Mouse (Mus musculus) CH12.LX (cell line): ENCODE data around the gene Ppp1r13l. TPM values are rescaled to one million over a fixed set of nuclear protein-coding genes. Genes with fewer than 3 reads are reported as not detected.

Experiments used
- DNase-seq: peaks from one replicate; pipeline ENCODE4 v3.0.0-alpha.2; 2013; ENCODE audit errors: extremely low read depth
- H3K27ac ChIP-seq: 2 replicates; pipeline ENCODE4 v1.5.1; 2012; ENCODE audit warnings: low read depth, mild to moderate bottlenecking, control low read depth, moderate library complexity; ENCODE audit not compliant: insufficient read depth
- H3K27me3 ChIP-seq: replicated peaks from 2 replicates; pipeline ENCODE3; 2012; ENCODE audit warnings: inconsistent platforms
- H3K36me3 ChIP-seq, 2 experiments: replicated peaks in 1 of 2; 2 replicates each; pipeline versions ENCODE3 to v1.6.1; 2012; ENCODE audit warnings: inconsistent platforms in 1 of 2, low read length in 1 of 2, mild to moderate bottlenecking in 1 of 2, mixed read lengths in 1 of 2, moderate library complexity in 1 of 2; ENCODE audit not compliant: control insufficient read depth in 1 of 2, insufficient read depth in 1 of 2
- H3K4me1 ChIP-seq, 2 experiments: 2 replicates each; pipeline ENCODE4 v1.6.1; 2012; ENCODE audit warnings: inconsistent platforms in 1 of 2, moderate library complexity in 1 of 2; ENCODE audit not compliant: insufficient read depth in 2 of 2, control insufficient read depth in 1 of 2
- H3K4me2 ChIP-seq: 2 replicates; pipeline ENCODE4 v1.6.1; 2012; ENCODE audit warnings: low read depth, mild to moderate bottlenecking, control low read depth; ENCODE audit not compliant: poor library complexity, insufficient read depth, severe bottlenecking
- H3K4me3 ChIP-seq, 3 experiments: fragments of 150-350 bp in 1 of 3; sonication (generic) in 1 of 3; replicated peaks in 1 of 3; 2 replicates each; pipeline versions ENCODE3 to v1.5.1; 2011 to 2012; ENCODE audit warnings: low read depth in 2 of 3, low read length in 2 of 3, mild to moderate bottlenecking in 2 of 3, moderate library complexity in 2 of 3, control low read depth in 1 of 3, improper control_type of control experiment in 1 of 3, inconsistent platforms in 1 of 3, mixed read lengths in 1 of 3; ENCODE audit not compliant: poor library complexity in 1 of 3
- H3K79me2 ChIP-seq: replicated peaks from 2 replicates; pipeline ENCODE4 v1.6.1; 2012; ENCODE audit warnings: mild to moderate bottlenecking, moderate library complexity; ENCODE audit not compliant: control insufficient read depth, poor library complexity, insufficient read depth, severe bottlenecking; ENCODE audit errors: extremely low read depth
- H3K9ac ChIP-seq: 2 replicates; pipeline ENCODE4 v1.6.1; 2012; ENCODE audit warnings: low read depth, mild to moderate bottlenecking, control low read depth, moderate library complexity; ENCODE audit not compliant: insufficient read depth
- H3K9me3 ChIP-seq: replicated peaks from 2 replicates; pipeline ENCODE3; 2012; ENCODE audit warnings: low read length, inconsistent platforms, mixed read lengths
- BHLHE40 ChIP-seq: IDR thresholded peaks from 2 replicates; pipeline ENCODE4 v1.6.1; 2011; ENCODE audit warnings: mild to moderate bottlenecking, low read depth, low read length, improper control_type of control experiment
- E2F4 ChIP-seq: IDR thresholded peaks from 2 replicates; pipeline ENCODE4 v1.6.1; 2011; ENCODE audit warnings: low read depth, low read length, improper control_type of control experiment; ENCODE audit not compliant: insufficient replicate concordance
- ELF1 ChIP-seq: IDR thresholded peaks from 2 replicates; pipeline ENCODE4 v1.6.1; 2014; ENCODE audit warnings: low read depth, mild to moderate bottlenecking, inconsistent platforms, low read length, improper control_type of control experiment
- GABPA ChIP-seq: IDR thresholded peaks from 2 replicates; pipeline ENCODE4 v1.6.1; 2012; ENCODE audit warnings: low read depth, low read length, improper control_type of control experiment, inconsistent platforms; ENCODE audit not compliant: insufficient replicate concordance
- JUN ChIP-seq: IDR thresholded peaks from 2 replicates; pipeline ENCODE4 v1.6.1; 2011; ENCODE audit warnings: low read depth, mild to moderate bottlenecking, low read length, improper control_type of control experiment, moderate library complexity; ENCODE audit not compliant: insufficient read depth
- MAX ChIP-seq: IDR thresholded peaks from 2 replicates; pipeline ENCODE4 v1.6.1; 2011; ENCODE audit warnings: low read length, improper control_type of control experiment
- NELFE ChIP-seq: IDR thresholded peaks from 2 replicates; pipeline ENCODE4 v1.6.1; 2011; ENCODE audit warnings: low read depth, low read length, improper control_type of control experiment
- RCOR1 ChIP-seq: conservative IDR thresholded peaks from 2 replicates; pipeline ENCODE4 v1.6.1; 2012; ENCODE audit warnings: low read depth, mild to moderate bottlenecking, inconsistent platforms, low read length, improper control_type of control experiment
- USF2 ChIP-seq: conservative IDR thresholded peaks from 2 replicates; pipeline ENCODE4 v1.6.1; 2011; ENCODE audit warnings: low read depth, low read length, improper control_type of control experiment
- ZKSCAN1 ChIP-seq: IDR thresholded peaks from 2 replicates; pipeline ENCODE4 v1.6.1; 2012; ENCODE audit warnings: low read depth, inconsistent platforms, low read length, improper control_type of control experiment, borderline replicate concordance
- ZNF384 ChIP-seq: IDR thresholded peaks from 2 replicates; pipeline ENCODE4 v1.6.1; 2012; ENCODE audit warnings: low read depth, low read length, improper control_type of control experiment, inconsistent platforms
- dilution Hi-C: fragments of 300-500 bp; cut with MboI; formaldehyde crosslinking; loops from 2 replicates; pipeline ENCODE4 v1.14.3; 2020; ENCODE audit warnings: low sequenced_read_pairs; ENCODE audit not compliant: extremely low pct_unique_long_range_greater_than_20kb, extremely low pct_ligation_motif_present
- in situ Hi-C: fragments of 300-500 bp; cut with MboI; formaldehyde crosslinking; loops from 3 replicates; pipeline ENCODE4 v1.14.3; 2019; ENCODE audit warnings: low sequenced_read_pairs, low pct_ligation_motif_present, low pct_unique_long_range_greater_than_20kb, mixed read lengths
- polyA plus RNA-seq: library from polyadenylated mRNA; unstranded; fragments of >175 nt; gene quantifications from 2 replicates; pipeline ENCODE4 v1.2.1, GENCODE M21; 2012; ENCODE audit warnings: low read depth; ENCODE audit not compliant: insufficient read length
- total RNA-seq, 2 experiments: library from RNA; depleted of rRNA; stranded (reverse); fragments of 300-350 nt in 1 of 2; fragments of >200 nt in 1 of 2; gene quantifications; 2 replicates each; pipeline ENCODE4 v1.2.3; 2012 to 2014

Gene Ppp1r13l
- total and polyA plus RNA-seq, 3 experiments = 0.11 to 1.3 (median 0.68) TPM

DNA sequence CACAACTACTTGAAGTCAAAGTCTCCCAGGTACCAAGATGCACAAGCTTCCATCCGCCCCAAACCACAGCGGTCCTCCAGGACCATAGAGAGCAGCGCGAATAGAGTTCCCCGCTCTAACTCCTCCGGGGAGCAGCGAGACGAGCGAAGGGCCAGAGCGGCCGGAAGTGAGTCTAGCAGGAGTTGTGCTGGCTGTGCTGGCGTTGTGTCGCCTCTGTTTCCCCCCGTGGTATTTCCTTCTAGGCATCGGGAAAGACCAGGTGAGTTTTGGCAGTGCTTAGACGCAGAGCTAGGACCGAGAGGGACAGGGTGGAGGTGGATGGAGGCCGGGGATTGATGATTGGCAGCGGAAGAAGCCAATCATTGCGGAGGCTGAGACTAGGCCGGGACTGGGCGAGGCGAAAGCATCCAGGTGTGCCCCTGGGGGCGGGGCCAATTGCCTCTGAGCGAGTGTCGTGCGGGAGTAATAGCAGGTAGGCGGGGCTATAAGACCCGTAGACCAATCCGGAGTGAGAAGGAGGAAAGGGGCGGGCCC, 14.5 kb upstream of the Ppp1r13l start (continued):
- TF ChIP-seq RCOR1 (no peak; the same call in 1 of the 2 replicates), ELF1 (peak; percentile 86), ZNF384 (no peak)
- TF ChIP-seq, all 38 proteins: peak for 19

DNA sequence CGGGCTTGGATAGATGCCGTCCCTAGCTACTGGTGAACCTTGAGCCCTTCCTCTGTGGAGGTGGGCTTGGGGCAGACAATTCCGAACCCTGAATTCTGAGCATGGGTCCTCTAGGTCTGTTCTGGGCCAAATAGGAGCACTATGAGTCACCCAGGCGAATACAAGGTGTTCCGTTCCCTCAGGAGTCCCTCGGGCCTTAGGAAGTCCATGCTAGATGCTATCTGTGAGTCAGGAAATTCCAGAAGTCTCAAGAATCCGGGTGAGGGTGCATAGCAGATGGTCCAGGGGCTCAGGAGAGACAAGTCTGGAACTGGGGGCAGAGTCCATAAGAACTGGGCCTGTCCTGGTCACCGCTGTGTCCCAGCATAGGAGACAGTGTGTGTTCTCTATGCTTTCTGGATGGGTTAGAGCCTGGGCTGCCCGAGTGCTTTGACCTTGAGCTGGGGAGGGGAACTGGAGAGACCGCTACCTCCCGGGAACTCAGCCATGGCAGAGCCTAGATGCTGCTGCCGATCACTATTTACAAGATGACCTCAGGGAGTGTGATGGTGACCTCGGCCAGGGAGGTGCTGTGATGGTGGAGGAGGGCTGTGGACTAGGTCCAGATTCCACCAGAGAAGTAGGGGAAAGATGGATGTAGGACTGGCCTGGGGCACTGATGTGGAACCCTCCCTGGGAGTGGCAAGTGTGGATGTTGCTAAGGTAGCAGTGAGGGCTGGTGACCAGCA, 10.2 kb upstream of the Ppp1r13l start:
- H3K4me2 ChIP-seq = no peak overlapping the region
- no peak overlapping the region for H3K9ac ChIP-seq
- dilution Hi-C loops (no loop called here), in situ Hi-C loops (no loop called here)
- no peaks in the 10 kb centered on the region for H3K79me2 ChIP-seq
- DNase-seq = no peak
- H3K4me1 ChIP-seq = peaks cover 4 to 11% of the 10 kb centered on the region in 2 experiments; a peak in 3 of 4 replicates
- H3K27ac ChIP-seq = no peak overlapping the region
- no peak overlapping the region for H3K4me3 ChIP-seq
- no peak for TF ChIP-seq NELFE
- TF ChIP-seq BHLHE40 = no peak
- peaks cover 29 to 63% of the 10 kb centered on the region in 2 experiments for H3K36me3 ChIP-seq
- no peaks in the 10 kb centered on the region for H3K9me3 ChIP-seq
- H3K27me3 ChIP-seq = no peaks in the 10 kb centered on the region

DNA sequence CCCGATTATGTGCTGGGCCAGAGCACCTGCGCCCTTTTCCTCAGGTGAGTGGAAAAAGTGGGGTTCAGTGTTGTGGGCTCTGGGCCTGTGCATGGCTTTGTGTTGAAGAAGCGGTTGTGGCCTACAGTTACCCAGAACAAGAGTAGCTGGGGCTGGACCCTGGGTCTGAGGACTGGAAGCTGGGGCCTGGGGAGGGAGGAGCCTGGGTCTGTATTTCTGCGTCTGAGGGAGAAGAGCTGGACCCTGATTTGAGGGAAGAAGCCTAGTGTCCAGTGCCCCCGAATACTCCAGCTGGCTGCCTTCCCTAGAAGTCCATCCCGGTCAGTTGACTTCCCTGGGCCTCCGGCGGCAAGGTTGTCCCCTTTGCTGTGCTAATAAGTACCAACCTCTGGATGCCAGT, 9.3 kb upstream of the Ppp1r13l start:
- H3K27me3 ChIP-seq = no peaks in the 10 kb centered on the region
- no peak for DNase-seq
- no peak overlapping the region for H3K4me2 ChIP-seq
- peaks cover 4 to 9% of the 10 kb centered on the region in 2 experiments; a peak in 3 of 4 replicates for H3K4me1 ChIP-seq
- dilution Hi-C loops = no loop called here
- no peak overlapping the region for H3K27ac ChIP-seq
- no peaks in the 10 kb centered on the region for H3K9me3 ChIP-seq
- H3K9ac ChIP-seq = no peak overlapping the region
- H3K4me3 ChIP-seq = no peak overlapping the region
- H3K79me2 ChIP-seq = no peaks in the 10 kb centered on the region
- TF ChIP-seq ZKSCAN1 (no peak), E2F4 (no peak), MAX (no peak), USF2 (no peak), JUN (no peak), GABPA (no peak)
- TF ChIP-seq, all 38 proteins: peak for 0
- peaks cover 35 to 71% of the 10 kb centered on the region in 2 experiments for H3K36me3 ChIP-seq
- in situ Hi-C loops = loop anchor here (10.0 kb wide), 1 partner anchor 185 kb away; the partner anchor contains the start of gene Gipr
